Mouse (Mus musculus) cerebellum, postnatal 10 days (tissue): Measurements from ENCODE around the gene Peli3.

ENCODE experiments used
- DNase-seq, 2 experiments: peaks; one replicate each; pipeline ENCODE4 v3.0.0; 2021; ENCODE audit warnings: mixed read lengths in 2 of 2

Peli3 gene

GRCm38 (mm10) chr19:4908107-4908506 lies 34.8 kb downstream of the Peli3 start:
- DNase-seq: peak; percentile 55 to 72

DNA sequence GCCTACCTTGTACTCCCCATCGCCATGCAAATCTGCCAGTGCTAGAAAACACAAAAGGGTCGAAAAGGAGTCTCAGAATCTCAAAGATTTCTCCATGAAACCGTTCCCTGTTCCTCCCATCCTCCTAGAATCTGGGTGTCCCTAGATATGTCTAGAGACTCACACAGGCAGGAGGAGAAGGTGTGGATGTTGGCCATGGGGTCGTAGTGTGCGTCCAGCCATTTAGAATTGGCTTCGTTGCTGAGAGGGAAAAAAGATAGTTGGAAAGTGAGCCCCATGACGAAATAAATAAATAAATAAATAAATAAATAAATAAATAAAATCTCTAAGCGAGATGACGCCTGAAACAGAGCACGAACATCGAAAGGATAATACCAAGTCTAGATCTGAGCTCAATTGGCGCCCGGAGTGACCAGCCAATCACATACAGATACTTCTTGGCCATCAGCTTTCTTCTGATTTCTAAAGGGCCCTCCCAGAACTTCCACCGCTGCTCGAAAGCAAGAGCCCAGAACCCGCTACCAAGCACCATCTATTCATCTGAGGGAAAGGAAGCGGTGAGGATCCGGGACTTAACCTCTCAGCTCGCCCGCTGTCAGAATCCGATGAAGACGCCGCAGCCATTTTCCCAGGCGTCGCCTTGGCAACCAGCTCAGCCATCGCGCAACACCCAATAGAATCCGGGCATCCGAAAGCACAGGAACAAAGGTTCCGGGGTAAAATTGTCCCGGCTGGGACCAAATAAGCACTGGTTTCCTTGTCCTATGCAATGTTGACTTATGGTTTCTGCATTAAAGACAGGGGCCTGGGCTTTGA lies 36.7 kb downstream of the Peli3 start, which contains the start of gene Bbs1:
Gene Bbs1 (minus strand): TSS at position 650 of the 816 bp plus-strand sequence.
- DNase-seq: peak; percentile 90

DNA sequence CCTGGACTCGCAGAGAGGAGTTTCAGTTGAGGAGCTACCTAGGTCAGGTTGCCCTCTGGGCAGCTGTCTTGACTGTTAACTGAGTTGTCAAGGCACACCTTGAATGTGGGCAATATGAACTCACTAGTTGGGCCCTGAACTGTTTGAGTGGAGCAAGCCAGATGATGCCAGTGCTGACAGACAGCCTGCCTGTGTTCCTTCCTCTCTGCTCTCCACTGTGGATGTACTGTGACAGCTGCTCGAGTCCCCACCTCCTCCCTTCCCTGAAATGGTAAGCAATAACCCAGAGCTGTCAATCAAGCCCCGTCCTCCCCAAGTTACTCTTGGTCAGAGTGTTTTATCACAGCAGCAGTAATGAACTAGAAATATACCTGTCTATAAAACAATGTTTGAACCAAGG lies 43.0 kb downstream of the Peli3 start:
- no peak for DNase-seq

- DNase-seq: no peak
Observed at GRCm38 (mm10) chr19:4898972-4899371, 44.0 kb downstream of the Peli3 start.

DNA sequence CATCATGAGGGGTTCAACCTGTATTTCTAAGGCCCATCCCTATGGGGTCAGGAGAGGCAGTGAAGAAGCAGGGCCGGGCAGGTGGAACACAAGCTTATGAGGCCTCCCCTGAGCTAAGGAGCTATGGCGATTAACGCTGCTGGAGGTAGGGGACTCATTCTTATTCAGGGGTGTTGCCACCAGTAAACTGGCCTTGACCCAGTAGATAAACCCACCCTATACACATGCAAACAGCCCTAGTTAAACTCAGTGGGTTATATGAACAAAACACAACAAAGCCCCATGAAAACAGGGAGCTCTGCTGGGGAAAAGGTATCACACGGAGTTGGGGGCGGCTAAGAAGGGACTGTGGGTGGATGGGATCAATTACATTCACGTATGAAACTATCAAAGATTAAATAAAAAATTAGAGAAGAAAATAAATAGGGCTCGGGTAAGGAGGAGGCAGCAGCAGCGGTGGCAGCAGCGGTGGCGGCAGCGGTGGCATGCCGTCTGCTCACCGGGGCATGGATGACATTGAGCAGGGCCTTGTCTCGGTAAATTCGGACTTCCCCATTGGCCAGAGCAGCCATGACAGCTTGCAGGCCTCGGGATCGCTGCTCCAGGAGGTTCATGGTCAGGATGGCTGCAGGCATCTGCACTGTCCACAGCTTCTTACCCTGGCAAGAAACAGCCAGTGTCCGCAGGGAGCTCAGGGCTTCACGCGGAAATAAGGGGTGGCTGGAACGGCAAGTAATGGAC lies 46.0 kb downstream of the Peli3 start:
- DNase-seq: no peak

- no peak for DNase-seq
Observed at GRCm38 (mm10) chr19:4891798-4892197, 51.1 kb downstream of the Peli3 start.

- no peak for DNase-seq
Observed at GRCm38 (mm10) chr19:4889791-4890190, 53.1 kb downstream of the Peli3 start.

GRCm38 (mm10) chr19:4883961-4884360 lies 59.0 kb downstream of the Peli3 start:
- DNase-seq: no peak
